Mouse (Mus musculus): ENCODE results near the gene Rd3l.
"Not testable (repeated sequence)": the region's sequence is repeated elsewhere in the genome, so short reads cannot be mapped to it uniquely, and the experiment has no call there.

Rd3l gene

GRCm38 (mm10) chr12:111970085-111970484 lies 11.0 kb downstream of the Rd3l start:
- no peak for DNase-seq (ENCODE audit: extremely low spot score, low read depth, low spot score)

- peak; percentile 70 for DNase-seq (ENCODE audit: extremely low spot score, low read depth, low spot score)
Measured at GRCm38 (mm10) chr12:111966683-111967173, 14.4 kb downstream of the Rd3l start, which contains the start of gene Atp5mpl. TSS of gene Atp5mpl (minus strand) at chr12:111966977.

GRCm38 (mm10) chr12:111963339-111963738 lies 17.8 kb downstream of the Rd3l start:
- no peak for DNase-seq (ENCODE audit: extremely low spot score, low read depth, low spot score)

GRCm38 (mm10) chr12:111958101-111958865 lies 22.8 kb downstream of the Rd3l start:
- peak; percentile 33 for DNase-seq (ENCODE audit: extremely low spot score, low read depth, low spot score)

- DNase-seq (ENCODE audit: extremely low spot score, low read depth, low spot score), result no peak
Measured at GRCm38 (mm10) chr12:111956173-111956572, 24.9 kb downstream of the Rd3l start.

- DNase-seq (ENCODE audit: extremely low spot score, low read depth, low spot score), result no peak
Measured at GRCm38 (mm10) chr12:111951701-111952100, 29.4 kb downstream of the Rd3l start.

- DNase-seq (ENCODE audit: extremely low spot score, low read depth, low spot score), result no peak
Measured at GRCm38 (mm10) chr12:111950486-111950885, 30.6 kb downstream of the Rd3l start.

GRCm38 (mm10) chr12:111946716-111947115 lies 34.4 kb downstream of the Rd3l start:
- DNase-seq (ENCODE audit: extremely low spot score, low read depth, low spot score), result no peak

- DNase-seq (ENCODE audit: extremely low spot score, low read depth, low spot score), result not testable (repeated sequence)
Measured at GRCm38 (mm10) chr12:111945765-111946655, 35.1 kb downstream of the Rd3l start.

GRCm38 (mm10) chr12:111945115-111945514 lies 36.0 kb downstream of the Rd3l start:
- no peak for DNase-seq (ENCODE audit: extremely low spot score, low read depth, low spot score)

- DNase-seq (ENCODE audit: extremely low spot score, low read depth, low spot score), result not testable (repeated sequence)
Measured at GRCm38 (mm10) chr12:111944065-111944987, 36.8 kb downstream of the Rd3l start.

- DNase-seq (ENCODE audit: extremely low spot score, low read depth, low spot score), result no peak
Measured at GRCm38 (mm10) chr12:111943421-111944064, 37.6 kb downstream of the Rd3l start.

GRCm38 (mm10) chr12:111938623-111939177 lies 42.4 kb downstream of the Rd3l start:
- DNase-seq (ENCODE audit: extremely low spot score, low read depth, low spot score), result no peak

- DNase-seq (ENCODE audit: extremely low spot score, low read depth, low spot score), result no peak
Measured at GRCm38 (mm10) chr12:111936706-111937550, 44.2 kb downstream of the Rd3l start.

- DNase-seq (ENCODE audit: extremely low spot score, low read depth, low spot score), result no peak
Measured at GRCm38 (mm10) chr12:111933971-111934370, 47.1 kb downstream of the Rd3l start.

GRCm38 (mm10) chr12:111933032-111933704 lies 47.9 kb downstream of the Rd3l start:
- DNase-seq (ENCODE audit: extremely low spot score, low read depth, low spot score), result no peak

GRCm38 (mm10) chr12:111932513-111932912 lies 48.6 kb downstream of the Rd3l start:
- no peak for DNase-seq (ENCODE audit: extremely low spot score, low read depth, low spot score)

- no peak for DNase-seq (ENCODE audit: extremely low spot score, low read depth, low spot score)
Measured at GRCm38 (mm10) chr12:111931411-111932025, 49.6 kb downstream of the Rd3l start.

Data from hindlimb bud, embryonic 11.5 days (tissue).